Mouse (Mus musculus): ENCODE data around the gene 2010111I01Rik.

- TF ChIP-seq CTCF (IDR thresholded peaks at IDR 0.05; ENCODE audit: low read depth) (no peak), EP300 (IDR thresholded peaks at IDR 0.05; ENCODE audit: low read depth) (no peak)
Measured at GRCm38 (mm10) chr13:63258671-63259070, 294.0 kb downstream of the 2010111I01Rik start.

All from heart, postnatal 0 days (tissue).